Mouse (Mus musculus): ENCODE results near the gene Hspa12b. TPM values are rescaled to one million over a fixed set of nuclear protein-coding genes. Genes with fewer than 3 reads are reported as not detected.

The Hspa12b gene
- polyA plus RNA-seq, 2 experiments: 10.2 to 42.7 TPM

DNA sequence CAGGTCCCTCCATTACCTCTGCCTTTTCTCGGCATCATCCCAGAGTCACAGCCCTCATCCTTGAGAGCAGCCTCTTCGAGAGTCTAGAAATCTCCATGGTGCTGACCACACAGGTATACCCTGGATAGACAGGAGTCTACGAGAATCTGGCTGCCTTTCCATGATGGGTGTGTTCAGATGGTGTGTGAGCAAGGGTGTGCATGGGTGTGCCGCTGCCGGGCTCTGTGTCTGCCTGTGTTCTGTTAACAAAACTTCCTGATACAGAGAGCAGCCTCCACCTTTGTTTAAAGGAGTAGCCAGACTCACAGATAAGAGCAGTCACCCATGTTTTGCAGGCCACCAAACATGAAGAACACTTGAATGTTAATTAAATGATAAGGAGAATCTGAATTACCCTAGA is 2.8 kb downstream of the Hspa12b start:
- Histone ChIP-seq H3K4me2 (replicated peaks; ENCODE audit: low read depth, low read length, severe bottlenecking) (no peak overlapping the region), H3K4me1 (ENCODE audit: control insufficient read depth, insufficient read depth, low read length) (peaks cover 23% of the 10 kb centered on the region), H3K27ac (replicated peaks; ENCODE audit: low read depth, low read length) (no peak overlapping the region), H3K4me3 (replicated peaks; ENCODE audit: low read length) (no peak overlapping the region), H3K9me3 (ENCODE audit: control insufficient read depth, low read length) (no peaks in the 10 kb centered on the region), H3K36me3 (ENCODE audit: control insufficient read depth, insufficient read depth, low read length) (peaks cover 21% of the 10 kb centered on the region), H3K27me3 (ENCODE audit: control insufficient read depth, insufficient read depth, low read length) (no peaks in the 10 kb centered on the region), H3K9ac (ENCODE audit: low read depth, low read length, severe bottlenecking) (no peak overlapping the region)
- DNase-seq (ENCODE audit: low spot score) (no peak), ATAC-seq (ENCODE audit: low FRiP score, low read depth) (no peak)
- 81% methylated on average over 5 of the region's 5 CpGs for WGBS
- no peak for TF ChIP-seq POLR2A (IDR thresholded peaks at IDR 0.05; ENCODE audit: borderline replicate concordance, extremely low read depth, insufficient read depth, insufficient read length)

DNA sequence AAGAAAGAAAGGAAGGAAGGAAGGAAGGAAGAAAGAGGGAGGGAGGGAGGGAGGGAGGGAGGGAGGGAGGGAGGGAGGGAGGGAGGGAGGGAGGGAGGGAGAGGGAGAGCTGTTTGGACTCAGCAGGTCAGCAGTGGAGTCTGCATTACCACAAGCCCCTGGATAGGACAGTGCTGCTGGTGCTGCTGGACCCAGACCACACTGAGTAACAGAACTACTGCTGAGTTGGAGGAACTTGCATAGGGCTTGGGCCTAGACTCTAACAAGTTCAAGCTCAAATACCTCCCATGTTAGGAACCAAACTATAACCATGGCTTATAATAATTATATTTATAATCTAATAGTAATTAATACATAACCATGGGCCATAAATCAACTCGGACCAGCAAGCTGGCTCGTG is 3.8 kb downstream of the Hspa12b start:
- no peaks in the 10 kb centered on the region for H3K9me3 ChIP-seq (ENCODE audit: control insufficient read depth, low read length)
- ATAC-seq (ENCODE audit: low FRiP score, low read depth): no peak
- no peak for DNase-seq (ENCODE audit: low spot score)
- H3K9ac ChIP-seq (ENCODE audit: low read depth, low read length, severe bottlenecking): no peak overlapping the region
- no peak overlapping the region for H3K4me2 ChIP-seq (replicated peaks; ENCODE audit: low read depth, low read length, severe bottlenecking)
- peaks cover 23% of the 10 kb centered on the region for H3K4me1 ChIP-seq (ENCODE audit: control insufficient read depth, insufficient read depth, low read length)
- TF ChIP-seq POLR2A (IDR thresholded peaks at IDR 0.05; ENCODE audit: borderline replicate concordance, extremely low read depth, insufficient read depth, insufficient read length): no peak
- H3K4me3 ChIP-seq (replicated peaks; ENCODE audit: low read length): no peak overlapping the region
- 73% methylated on average over 2 of the region's 2 CpGs for WGBS
- H3K27ac ChIP-seq (replicated peaks; ENCODE audit: low read depth, low read length): no peak overlapping the region
- H3K27me3 ChIP-seq (ENCODE audit: control insufficient read depth, insufficient read depth, low read length): no peaks in the 10 kb centered on the region
- peaks cover 31% of the 10 kb centered on the region for H3K36me3 ChIP-seq (ENCODE audit: control insufficient read depth, insufficient read depth, low read length)

DNA sequence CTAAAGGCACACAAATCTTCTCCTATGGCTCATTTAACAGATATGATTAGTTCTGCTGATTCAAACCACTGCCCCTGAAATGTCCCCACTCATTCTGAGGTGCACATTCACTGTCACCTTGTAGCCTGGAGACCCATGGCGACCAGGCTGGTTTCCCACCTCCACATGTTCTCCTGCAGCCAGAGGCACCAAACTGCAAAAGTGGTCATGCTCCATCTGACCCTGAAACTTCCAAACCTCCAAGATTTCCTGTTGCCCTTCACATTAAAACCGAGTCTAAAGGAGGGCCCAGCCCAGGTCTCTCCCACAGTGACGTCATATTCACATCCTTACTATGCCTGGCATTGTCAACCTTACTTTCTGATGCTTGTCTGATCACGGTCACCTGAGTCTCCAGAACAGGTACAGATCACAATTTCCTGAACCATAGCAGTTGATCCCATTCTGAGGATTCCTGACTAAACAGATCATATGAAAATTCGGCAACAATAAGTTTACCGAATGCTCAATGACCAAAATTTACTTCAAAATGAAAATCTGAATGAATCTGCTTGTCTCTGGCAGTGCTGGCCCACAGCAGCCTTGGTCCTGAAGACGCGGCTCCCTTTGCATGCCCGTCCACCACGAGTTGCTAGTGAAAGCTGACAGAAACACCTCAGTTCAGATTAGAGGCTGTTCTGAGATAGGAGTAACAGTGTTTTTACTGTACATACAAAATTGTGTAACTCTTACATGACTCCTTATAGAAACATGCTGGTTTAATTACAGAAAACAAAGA is 5.2 kb downstream of the Hspa12b start:
- no peak overlapping the region for H3K4me3 ChIP-seq (replicated peaks; ENCODE audit: low read length)
- no peak overlapping the region for H3K27ac ChIP-seq (replicated peaks; ENCODE audit: low read depth, low read length)
- H3K36me3 ChIP-seq (ENCODE audit: control insufficient read depth, insufficient read depth, low read length): peaks cover 45% of the 10 kb centered on the region
- H3K4me2 ChIP-seq (replicated peaks; ENCODE audit: low read depth, low read length, severe bottlenecking): no peak overlapping the region
- no peak for ATAC-seq (ENCODE audit: low FRiP score, low read depth)
- no peaks in the 10 kb centered on the region for H3K9me3 ChIP-seq (ENCODE audit: control insufficient read depth, low read length)
- WGBS: 79% methylated on average over 10 of the region's 10 CpGs
- DNase-seq (ENCODE audit: low spot score): no peak
- H3K9ac ChIP-seq (ENCODE audit: low read depth, low read length, severe bottlenecking): no peak overlapping the region
- peaks cover 12% of the 10 kb centered on the region for H3K4me1 ChIP-seq (ENCODE audit: control insufficient read depth, insufficient read depth, low read length)
- no peaks in the 10 kb centered on the region for H3K27me3 ChIP-seq (ENCODE audit: control insufficient read depth, insufficient read depth, low read length)
- TF ChIP-seq POLR2A (IDR thresholded peaks at IDR 0.05; ENCODE audit: borderline replicate concordance, extremely low read depth, insufficient read depth, insufficient read length): no peak

DNA sequence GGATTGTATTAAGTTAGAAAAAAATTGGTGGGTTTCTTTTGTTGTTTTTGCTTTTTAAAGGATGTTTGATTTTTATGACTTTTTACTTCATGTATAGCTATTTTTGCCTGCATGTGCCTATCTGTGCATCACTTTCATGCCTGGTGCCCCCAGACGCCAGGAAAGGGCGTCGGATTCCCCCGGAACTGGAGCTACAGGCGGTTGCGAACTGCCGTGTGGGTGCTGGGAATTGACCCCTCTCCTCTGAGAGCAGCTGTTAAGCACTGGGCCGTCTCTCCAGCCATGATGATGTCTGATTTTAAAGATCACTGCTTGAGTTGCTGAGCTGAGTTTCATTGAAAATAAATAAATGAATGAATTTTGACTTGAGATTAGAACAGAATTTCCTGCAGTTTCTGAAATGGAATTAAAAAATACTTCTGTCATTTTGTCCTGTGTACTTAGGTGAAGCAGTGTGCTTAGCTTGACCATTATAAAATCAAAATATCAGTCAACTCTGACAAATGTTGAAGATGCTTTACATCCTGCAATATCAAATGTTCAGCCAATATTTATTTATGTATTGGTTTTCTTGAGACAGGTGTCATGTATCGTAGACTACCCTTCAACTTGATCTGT is 6.0 kb downstream of the Hspa12b start, which contains the start of gene Gm11037:
Gene Gm11037 (plus strand): TSS at position 568 of the 618 bp plus-strand sequence.
- DNase-seq (ENCODE audit: low spot score) (no peak), ATAC-seq (ENCODE audit: low FRiP score, low read depth) (no peak)
- Histone ChIP-seq H3K4me1 (ENCODE audit: control insufficient read depth, insufficient read depth, low read length) (peaks cover 8% of the 10 kb centered on the region), H3K9ac (ENCODE audit: low read depth, low read length, severe bottlenecking) (no peak within 1 kb of the TSS), H3K27me3 (ENCODE audit: control insufficient read depth, insufficient read depth, low read length) (no peaks in the 10 kb centered on the region), H3K9me3 (ENCODE audit: control insufficient read depth, low read length) (no peaks in the 10 kb centered on the region), H3K27ac (replicated peaks; ENCODE audit: low read depth, low read length) (no peak within 1 kb of the TSS), H3K4me2 (replicated peaks; ENCODE audit: low read depth, low read length, severe bottlenecking) (no peak within 1 kb of the TSS), H3K4me3 (replicated peaks; ENCODE audit: low read length) (no peak within 1 kb of the TSS), H3K36me3 (ENCODE audit: control insufficient read depth, insufficient read depth, low read length) (peaks cover 50% of the 10 kb centered on the region)
- WGBS: 76% methylated on average over 9 of the region's 9 CpGs
- no peak for TF ChIP-seq POLR2A (IDR thresholded peaks at IDR 0.05; ENCODE audit: borderline replicate concordance, extremely low read depth, insufficient read depth, insufficient read length)

DNA sequence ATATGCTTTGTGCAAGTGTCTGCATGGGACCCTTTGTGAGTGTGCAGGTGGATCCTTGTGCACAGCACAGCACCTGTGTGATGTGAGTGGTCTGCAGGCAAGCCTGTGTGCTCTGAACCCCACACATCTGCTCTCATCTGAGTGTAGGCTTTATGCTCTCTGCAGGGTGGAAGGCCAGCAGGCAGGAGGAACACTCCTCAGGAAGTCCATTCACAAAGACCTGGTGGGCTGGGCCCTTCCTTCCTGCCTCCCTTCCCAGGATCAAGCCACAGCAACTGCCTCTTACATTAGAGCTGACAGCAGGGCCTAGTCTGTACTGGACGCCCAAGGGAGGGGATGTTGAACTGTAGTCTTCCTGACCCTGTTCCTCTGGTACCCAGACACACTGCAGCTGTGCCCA is 7.3 kb downstream of the Hspa12b start:
- Histone ChIP-seq H3K9me3 (ENCODE audit: control insufficient read depth, low read length) (no peaks in the 10 kb centered on the region), H3K4me3 (replicated peaks; ENCODE audit: low read length) (no peak overlapping the region), H3K27ac (replicated peaks; ENCODE audit: low read depth, low read length) (no peak overlapping the region), H3K36me3 (ENCODE audit: control insufficient read depth, insufficient read depth, low read length) (peaks cover 63% of the 10 kb centered on the region), H3K9ac (ENCODE audit: low read depth, low read length, severe bottlenecking) (no peak overlapping the region), H3K27me3 (ENCODE audit: control insufficient read depth, insufficient read depth, low read length) (no peaks in the 10 kb centered on the region), H3K4me1 (ENCODE audit: control insufficient read depth, insufficient read depth, low read length) (no peaks in the 10 kb centered on the region), H3K4me2 (replicated peaks; ENCODE audit: low read depth, low read length, severe bottlenecking) (no peak overlapping the region)
- TF ChIP-seq POLR2A (IDR thresholded peaks at IDR 0.05; ENCODE audit: borderline replicate concordance, extremely low read depth, insufficient read depth, insufficient read length): no peak
- no peak for ATAC-seq (ENCODE audit: low FRiP score, low read depth)
- DNase-seq (ENCODE audit: low spot score): no peak
- WGBS: 69% methylated on average over 1 of the region's 1 CpGs
